Mouse (Mus musculus) hematopoietic stem cell, adult 5-6 weeks (primary cell): ENCODE results near the gene AW011738. TPM values are rescaled to one million over a fixed set of nuclear protein-coding genes. Genes with fewer than 3 reads are reported as not detected.

ENCODE experiments used
- ATAC-seq, 2 experiments: fragments of 125-278 bp in 1 of 2; replicated peaks in 1 of 2; 2 replicates each; pipeline ENCODE4 v1.8.0; 2016 to 2017; ENCODE audit warnings: inconsistent platforms in 2 of 2, mild to moderate bottlenecking in 2 of 2, moderate number of reproducible peaks in 2 of 2, low read depth in 1 of 2, moderate TSS enrichment in 1 of 2; ENCODE audit not compliant: low FRiP score in 2 of 2, poor library complexity in 2 of 2, severe bottlenecking in 2 of 2, insufficient read depth in 1 of 2, low TSS enrichment in 1 of 2
- total RNA-seq: library from RNA; stranded (forward); fragments of 172-1452, 232-1000 nt; gene quantifications from 2 replicates; pipeline ENCODE4 v1.2.3, GENCODE M21; 2017

The AW011738 gene
- total RNA-seq, result 1.9 and 2.6 TPM in 2 replicates

DNA sequence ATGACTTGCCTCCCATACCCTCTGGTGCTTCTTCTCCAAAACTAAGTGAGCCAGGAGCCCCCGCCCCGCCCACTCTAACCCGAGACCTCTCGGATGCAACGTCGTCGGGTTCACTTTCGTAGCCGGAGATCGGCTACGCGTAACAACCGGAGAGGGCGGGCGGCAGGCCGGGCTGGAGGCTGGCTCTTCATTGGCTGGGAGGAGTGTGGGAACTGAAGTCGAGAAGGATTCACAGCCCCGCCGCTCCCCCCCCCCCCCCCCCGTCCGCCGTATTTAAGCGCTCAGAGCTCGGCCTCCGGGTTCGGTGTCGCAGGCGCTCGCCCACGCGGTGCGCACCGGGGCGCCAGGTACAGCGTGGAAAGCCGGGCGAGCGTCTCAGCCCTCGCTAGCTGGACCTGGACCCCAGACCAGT, at the start of gene AW011738:
Gene AW011738, plus strand, starts transcription at position 304 of the 412 bp plus-strand sequence.
- peak; percentile 79 to 84 for ATAC-seq

DNA sequence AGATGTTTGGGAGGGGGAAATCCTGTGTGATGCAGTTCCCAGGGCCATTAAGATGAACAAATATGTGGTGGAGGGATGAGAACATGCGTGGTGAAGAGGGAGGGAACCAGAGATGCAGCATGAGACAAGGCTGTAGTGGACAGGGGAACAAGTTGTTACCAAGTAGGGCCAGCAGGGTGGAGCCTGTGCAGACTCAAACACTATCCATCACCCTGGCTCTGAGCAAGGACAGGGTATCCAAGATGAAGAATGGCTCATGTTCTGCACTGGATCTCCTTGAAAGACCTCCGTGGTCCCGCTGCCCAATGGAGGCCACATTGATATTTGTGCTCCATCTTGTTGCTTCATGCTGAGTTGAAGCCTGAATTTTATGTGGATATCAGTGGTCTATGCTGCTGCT, 48.3 kb upstream of the AW011738 start:
- no peak for ATAC-seq

DNA sequence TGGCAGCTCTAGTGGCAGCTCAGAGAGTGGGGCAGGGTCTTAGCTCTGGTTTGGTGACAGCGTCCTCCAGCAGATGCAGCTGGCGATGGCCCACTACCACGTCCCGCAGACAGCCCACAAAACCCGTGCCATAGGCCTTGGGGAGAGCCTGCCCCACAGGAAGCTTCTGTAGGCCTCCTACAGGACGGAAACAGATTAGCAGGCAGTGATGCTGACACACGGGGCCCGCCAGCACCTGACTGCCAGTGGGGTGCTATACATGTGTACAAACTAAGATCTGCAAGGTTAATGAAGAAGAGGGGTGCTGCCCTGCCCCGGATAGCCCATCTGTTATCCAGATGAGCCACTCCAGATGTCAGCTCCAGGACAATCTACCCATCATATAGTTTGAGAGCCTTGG, 36.6 kb upstream of the AW011738 start:
- ATAC-seq, result peak; percentile 47 to 52; a peak in 3 of 4 replicates

GRCm38 (mm10) chr4:156168611-156169010, 34.5 kb upstream of the AW011738 start:
- ATAC-seq, result no peak

- no peak for ATAC-seq
Observed at GRCm38 (mm10) chr4:156169129-156169528, 34.0 kb upstream of the AW011738 start.

DNA sequence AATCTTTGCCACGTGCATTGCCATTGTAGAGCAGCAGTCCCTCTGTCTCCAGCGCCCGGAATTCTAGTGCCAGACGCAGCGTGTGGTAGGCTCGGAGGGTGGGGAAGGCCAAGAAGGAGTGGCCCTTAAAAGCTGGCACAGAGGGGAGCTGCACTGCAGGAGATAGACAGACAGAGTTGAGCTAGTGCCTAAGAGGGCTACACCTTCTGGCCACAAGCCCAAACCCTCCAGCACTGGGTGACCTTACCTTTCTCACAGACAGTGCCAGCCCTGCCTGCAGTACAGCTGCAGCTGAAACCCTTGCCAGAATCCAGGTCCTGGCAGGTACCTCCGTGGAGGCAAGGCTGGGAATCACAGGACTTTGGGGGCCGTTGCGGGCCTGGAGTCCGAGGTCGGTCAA, 31.3 kb upstream of the AW011738 start:
- no peak for ATAC-seq

DNA sequence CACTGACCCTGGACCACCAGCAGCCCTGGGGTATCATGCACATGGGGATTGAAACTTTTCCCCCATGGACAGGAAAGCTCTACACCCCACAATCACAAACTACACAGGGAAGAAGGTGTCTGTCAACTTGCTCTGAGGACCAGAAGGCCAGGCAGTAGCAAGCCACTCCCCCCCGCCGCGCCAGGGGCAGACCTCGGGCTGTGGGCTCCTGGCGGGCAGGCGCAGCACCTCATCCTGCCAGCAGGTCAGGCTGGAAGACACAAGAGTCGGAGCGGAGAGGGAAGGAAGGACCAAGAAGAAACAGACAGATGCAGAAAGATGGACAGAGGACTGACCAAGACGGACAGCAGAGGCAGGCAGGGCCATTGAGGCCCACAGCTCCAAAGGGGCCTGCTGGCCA, 25.5 kb upstream of the AW011738 start:
- no peak for ATAC-seq

- ATAC-seq, result no peak
Observed at GRCm38 (mm10) chr4:156183747-156184146, 19.4 kb upstream of the AW011738 start.

- no peak for ATAC-seq
Observed at GRCm38 (mm10) chr4:156184291-156184954, 18.7 kb upstream of the AW011738 start.

- no peak for ATAC-seq
Observed at GRCm38 (mm10) chr4:156185456-156185949, 17.6 kb upstream of the AW011738 start.

GRCm38 (mm10) chr4:156185950-156186850, 16.9 kb upstream of the AW011738 start:
- ATAC-seq, result peak in 1 of 2 experiments; percentile 29; a peak in 1 of 4 replicates

- peak; percentile 19 to 50; a peak in 1 of 4 replicates for ATAC-seq
Observed at GRCm38 (mm10) chr4:156188162-156188810, 14.8 kb upstream of the AW011738 start.

GRCm38 (mm10) chr4:156188811-156189323, 14.2 kb upstream of the AW011738 start:
- ATAC-seq, result no peak

GRCm38 (mm10) chr4:156192421-156193199, 10.5 kb upstream of the AW011738 start:
- no peak for ATAC-seq

DNA sequence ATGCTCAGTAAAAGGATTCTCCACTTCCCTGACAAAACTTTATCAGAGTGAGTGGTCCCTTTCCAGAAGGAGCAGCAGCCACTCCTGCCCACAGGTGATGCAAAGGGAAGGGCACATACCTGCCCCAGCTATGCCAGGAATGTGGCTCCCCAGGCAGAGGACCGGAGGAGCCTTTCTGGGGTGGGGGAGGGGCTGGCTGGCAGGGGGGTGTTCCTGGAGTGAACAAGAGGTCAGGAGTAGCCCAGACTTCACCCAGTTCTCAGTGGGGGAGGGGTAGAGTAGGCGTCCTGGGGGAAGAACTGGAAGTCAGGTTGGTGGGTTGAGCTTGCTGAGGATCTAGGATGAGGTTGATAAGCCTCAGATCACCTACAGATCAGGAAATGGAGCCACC, 9.9 kb upstream of the AW011738 start:
- ATAC-seq, result no peak

GRCm38 (mm10) chr4:156193906-156194305, 9.2 kb upstream of the AW011738 start:
- ATAC-seq, result no peak

- no peak for ATAC-seq
Observed at GRCm38 (mm10) chr4:156194346-156194745, 8.8 kb upstream of the AW011738 start.
